Mouse (Mus musculus) kidney, embryonic 15.5 days (tissue): ENCODE data around the gene Per1. TPM values are rescaled to one million over a fixed set of nuclear protein-coding genes. Genes with fewer than 3 reads are reported as not detected.

ENCODE experiments used
- ATAC-seq: fragments of 200-750 bp; cut with Nextera tagmentation; replicated peaks from 2 replicates; pipeline ENCODE4 v1.8.0; 2017; ENCODE audit warnings: moderate TSS enrichment; ENCODE audit not compliant: low FRiP score
- H3K27ac ChIP-seq: fragments of 300-500 bp; sonication (generic); 2 replicates; pipeline ENCODE4 v1.5.1; 2015; ENCODE audit warnings: mild to moderate bottlenecking, inconsistent platforms
- H3K27me3 ChIP-seq: fragments of 300-500 bp; sonication (generic); 2 replicates; pipeline ENCODE4 v1.6.1; 2015; ENCODE audit warnings: inconsistent platforms
- H3K36me3 ChIP-seq: fragments of 300-500 bp; sonication (generic); 2 replicates; pipeline ENCODE4 v1.6.1; 2015; ENCODE audit warnings: inconsistent platforms
- H3K4me1 ChIP-seq: fragments of 300-500 bp; sonication (generic); 2 replicates; pipeline ENCODE4 v1.6.1; 2015; ENCODE audit warnings: inconsistent platforms
- H3K4me2 ChIP-seq: fragments of 300-500 bp; sonication (generic); 2 replicates; pipeline ENCODE4 v1.6.1; 2015; ENCODE audit warnings: moderate library complexity, mild to moderate bottlenecking, inconsistent platforms
- H3K4me3 ChIP-seq: fragments of 300-500 bp; sonication (generic); replicated peaks from 2 replicates; pipeline ENCODE4 v1.5.1; 2015; ENCODE audit warnings: mild to moderate bottlenecking, inconsistent platforms
- H3K9ac ChIP-seq: fragments of 300-500 bp; sonication (generic); 2 replicates; pipeline ENCODE4 v1.6.1; 2015; ENCODE audit warnings: mild to moderate bottlenecking, inconsistent platforms
- H3K9me3 ChIP-seq: fragments of 300-500 bp; sonication (generic); replicated peaks from 2 replicates; pipeline ENCODE4 v1.6.1; 2016; ENCODE audit warnings: inconsistent platforms
- WGBS: fragments of 180-500 bp; shearing (Covaris S2); methylation state at CpG from one replicate; pipeline ENCODE4 v1.1.7; 2015; ENCODE audit warnings: mixed read lengths; 5-methylcytosine and 5-hydroxymethylcytosine counted together
- polyA plus RNA-seq: library from polyadenylated mRNA; unstranded; fragments of >200 nt; fragmentation: Nextera tagmentation; extraction: Ambion mirVana; gene quantifications from 2 replicates; pipeline ENCODE4 v1.2.1, GENCODE M21; 2015

Per1 gene
- polyA plus RNA-seq, 1 experiment from 2014 or later = 13.7 TPM

GRCm38 (mm10) chr11:69105796-69106195, 10.8 kb downstream of the Per1 start:
- Histone ChIP-seq H3K4me2 (no peak overlapping the region), H3K4me3 (no peak overlapping the region), H3K36me3 (peaks cover 89% of the 10 kb centered on the region), H3K9ac (no peak overlapping the region), H3K4me1 (peaks cover 9% of the 10 kb centered on the region), H3K27ac (no peak overlapping the region), H3K27me3 (no peaks in the 10 kb centered on the region), H3K9me3 (no peaks in the 10 kb centered on the region)
- WGBS = 93% methylated on average over 2 of the region's 2 CpGs
- ATAC-seq = no peak

GRCm38 (mm10) chr11:69106299-69106698, 11.3 kb downstream of the Per1 start:
- WGBS = 93% methylated on average over 11 of the region's 11 CpGs
- Histone ChIP-seq H3K9ac (no peak overlapping the region), H3K36me3 (peaks cover 84% of the 10 kb centered on the region), H3K27me3 (no peaks in the 10 kb centered on the region), H3K4me3 (no peak overlapping the region), H3K9me3 (no peaks in the 10 kb centered on the region), H3K27ac (no peak overlapping the region), H3K4me2 (no peak overlapping the region), H3K4me1 (peaks cover 8% of the 10 kb centered on the region)
- no peak for ATAC-seq

- H3K36me3 ChIP-seq = peaks cover 78% of the 10 kb centered on the region
- 88% methylated on average over 11 of the region's 11 CpGs for WGBS
- H3K4me3 ChIP-seq = no peak overlapping the region
- no peak overlapping the region for H3K9ac ChIP-seq
- H3K9me3 ChIP-seq = no peaks in the 10 kb centered on the region
- no peaks in the 10 kb centered on the region for H3K27me3 ChIP-seq
- peaks cover 11% of the 10 kb centered on the region for H3K4me1 ChIP-seq
- no peak for ATAC-seq
- no peak overlapping the region for H3K27ac ChIP-seq
- H3K4me2 ChIP-seq = no peak overlapping the region
These were observed 11.8 kb downstream of the Per1 start for GRCm38 (mm10) chr11:69106842-69107241.

- no peak overlapping the region for H3K4me3 ChIP-seq
- H3K9ac ChIP-seq = no peak overlapping the region
- peaks cover 18% of the 10 kb centered on the region for H3K4me1 ChIP-seq
- 86% methylated on average over 11 of the region's 11 CpGs for WGBS
- H3K4me2 ChIP-seq = no peak overlapping the region
- ATAC-seq = no peak
- H3K27ac ChIP-seq = no peak overlapping the region
- no peaks in the 10 kb centered on the region for H3K9me3 ChIP-seq
- peaks cover 4% of the 10 kb centered on the region; the same call in 1 of the 2 replicates for H3K27me3 ChIP-seq
- peaks cover 70% of the 10 kb centered on the region for H3K36me3 ChIP-seq
These were observed 12.7 kb downstream of the Per1 start for GRCm38 (mm10) chr11:69107676-69108075.

GRCm38 (mm10) chr11:69108223-69108622, 13.2 kb downstream of the Per1 start:
- Histone ChIP-seq H3K4me2 (no peak overlapping the region), H3K9me3 (no peaks in the 10 kb centered on the region), H3K36me3 (peaks cover 64% of the 10 kb centered on the region), H3K27ac (no peak overlapping the region), H3K9ac (no peak overlapping the region), H3K4me3 (no peak overlapping the region), H3K27me3 (peaks cover 4% of the 10 kb centered on the region; the same call in 1 of the 2 replicates), H3K4me1 (peaks cover 18% of the 10 kb centered on the region)
- ATAC-seq = no peak
- WGBS = 86% methylated on average over 9 of the region's 9 CpGs

- WGBS = 85% methylated on average over 13 of the region's 13 CpGs
- H3K36me3 ChIP-seq = peaks cover 54% of the 10 kb centered on the region
- no peak; the same call in 1 of the 2 replicates for ATAC-seq
These were observed 14.2 kb downstream of the Per1 start for GRCm38 (mm10) chr11:69109032-69109900.

GRCm38 (mm10) chr11:69110319-69111046, 15.5 kb downstream of the Per1 start:
- peak overlapping the region; percentile 58 for H3K4me3 ChIP-seq
- peak overlapping the region; percentile 74 for H3K27ac ChIP-seq
- H3K9ac ChIP-seq = peak overlapping the region; percentile 59
- WGBS = under 1% methylated on average over 30 of the region's 30 CpGs
- peaks cover 18% of the 10 kb centered on the region for H3K4me1 ChIP-seq
- H3K9me3 ChIP-seq = no peaks in the 10 kb centered on the region
- peaks cover 15% of the 10 kb centered on the region for H3K27me3 ChIP-seq
- H3K4me2 ChIP-seq = peak overlapping the region; percentile 63
- ATAC-seq = peak; percentile 64; the same call in 1 of the 2 replicates
- H3K36me3 ChIP-seq = peaks cover 42% of the 10 kb centered on the region

More at GRCm38 (mm10) chr11:69109032-69109900, 14.2 kb downstream of the Per1 start:
- Histone ChIP-seq H3K4me3 (no peak overlapping the region), H3K27ac (no peak overlapping the region), H3K27me3 (peaks cover 10% of the 10 kb centered on the region; the same call in 1 of the 2 replicates), H3K4me2 (peak overlapping the region; percentile 63; the same call in 1 of the 2 replicates), H3K9ac (no peak overlapping the region), H3K9me3 (no peaks in the 10 kb centered on the region), H3K4me1 (peaks cover 18% of the 10 kb centered on the region)

- H3K36me3 ChIP-seq = peaks cover 34% of the 10 kb centered on the region
- H3K4me3 ChIP-seq = peak overlapping the region; percentile 58
- peak overlapping the region; percentile 59 for H3K9ac ChIP-seq
- no peak for ATAC-seq
- H3K27ac ChIP-seq = peak overlapping the region; percentile 22; the same call in 1 of the 2 replicates
- 7% methylated on average over 21 of the region's 21 CpGs for WGBS
- peaks cover 19% of the 10 kb centered on the region for H3K27me3 ChIP-seq
- H3K9me3 ChIP-seq = no peaks in the 10 kb centered on the region
- H3K4me1 ChIP-seq = peaks cover 18% of the 10 kb centered on the region
- peak overlapping the region; percentile 63 for H3K4me2 ChIP-seq
These were observed 16.2 kb downstream of the Per1 start for GRCm38 (mm10) chr11:69111051-69111810.

- Histone ChIP-seq H3K4me3 (peak overlapping the region; percentile 58), H3K36me3 (peaks cover 28% of the 10 kb centered on the region), H3K27me3 (peaks cover 23% of the 10 kb centered on the region), H3K9ac (no peak overlapping the region; the same call in 1 of the 2 replicates), H3K4me2 (peak overlapping the region; percentile 63), H3K4me1 (peaks cover 18% of the 10 kb centered on the region), H3K9me3 (no peaks in the 10 kb centered on the region), H3K27ac (no peak overlapping the region)
- no peak for ATAC-seq
- 59% methylated on average over 4 of the region's 4 CpGs for WGBS
These were observed 16.8 kb downstream of the Per1 start for GRCm38 (mm10) chr11:69111865-69112264.

GRCm38 (mm10) chr11:69114018-69114417, 19.0 kb downstream of the Per1 start:
- H3K4me3 ChIP-seq = no peak overlapping the region
- H3K9ac ChIP-seq = no peak overlapping the region
- 70% methylated on average over 3 of the region's 3 CpGs for WGBS
- no peak overlapping the region for H3K27ac ChIP-seq
- ATAC-seq = no peak
- peaks cover 7% of the 10 kb centered on the region for H3K36me3 ChIP-seq
- H3K9me3 ChIP-seq = no peaks in the 10 kb centered on the region
- H3K4me1 ChIP-seq = peaks cover 31% of the 10 kb centered on the region
- H3K27me3 ChIP-seq = peaks cover 23% of the 10 kb centered on the region
- no peak overlapping the region for H3K4me2 ChIP-seq

- Histone ChIP-seq H3K27me3 (peaks cover 23% of the 10 kb centered on the region), H3K4me1 (peaks cover 34% of the 10 kb centered on the region), H3K4me2 (no peak overlapping the region), H3K9me3 (no peaks in the 10 kb centered on the region), H3K36me3 (peaks cover under 1% of the 10 kb centered on the region; the same call in 1 of the 2 replicates), H3K9ac (no peak overlapping the region), H3K4me3 (no peak overlapping the region), H3K27ac (no peak overlapping the region)
- ATAC-seq = no peak
- 83% methylated on average over 3 of the region's 3 CpGs for WGBS
These were observed 19.6 kb downstream of the Per1 start for GRCm38 (mm10) chr11:69114621-69115020.
